Mouse (Mus musculus): ENCODE measurements at regions not wholly inside any gene's neighbourhood (a gene's known extent, or its start where the extent isn't known, plus 50 kb on each side); places are given as distances from the start of the nearest gene placed in this dataset.

DNA sequence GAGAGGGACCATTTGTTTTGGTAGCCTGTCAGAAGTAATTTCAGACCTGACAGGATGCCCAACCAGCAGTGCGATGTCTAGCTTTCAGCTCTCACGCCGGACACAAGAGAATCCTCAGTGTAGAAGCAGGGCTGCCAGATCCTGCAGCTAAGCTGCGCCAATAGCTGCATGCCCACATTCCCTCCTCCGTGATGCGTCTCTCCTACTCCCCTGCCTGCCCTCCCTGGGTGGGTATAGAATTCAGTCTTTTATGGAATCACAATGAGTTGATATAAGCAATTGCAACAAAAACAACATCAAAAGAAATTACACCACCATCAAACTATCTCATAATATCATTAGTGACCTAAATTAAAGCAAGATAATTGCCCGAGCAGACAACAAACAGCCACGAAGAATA lies 587.1 kb downstream of the Ofcc1 start:
- no peak for DNase-seq

GRCm38 (mm10) chr13:39769228-39769627 lies 592.0 kb downstream of the Ofcc1 start:
- DNase-seq = no peak

- no peak for DNase-seq
Measured at GRCm38 (mm10) chr13:39766897-39767296, 594.4 kb downstream of the Ofcc1 start.
